Mouse (Mus musculus) megakaryocyte, embryonic 14.5 days (primary cell): ENCODE measurements at regions not wholly inside any gene's neighbourhood (a gene's known extent, or its start where the extent isn't known, plus 50 kb on each side); places are given as distances from the start of the nearest gene placed in this dataset.

ENCODE experiments used
- FLI1 ChIP-seq: IDR thresholded peaks from 2 replicates; pipeline ENCODE4 v1.6.1; 2012; ENCODE audit warnings: low read length, inconsistent platforms, mixed read lengths
- GATA1 ChIP-seq: IDR thresholded peaks from 3 replicates; pipeline ENCODE4 v1.6.1; 2012; ENCODE audit warnings: mixed read lengths, low read length, inconsistent platforms, borderline replicate concordance

GRCm38 (mm10) chr19:32910050-32910462 is 152.8 kb downstream of the Pten start:
- TF ChIP-seq GATA1 (no peak), FLI1 (no peak)
